Mouse (Mus musculus): ENCODE results near the gene Eln.

- TF ChIP-seq CTCF (IDR thresholded peaks at IDR 0.05; ENCODE audit: low read depth), result no peak
- no peak for TF ChIP-seq EP300 (optimal IDR thresholded peaks at IDR 0.05)
Observed at GRCm38 (mm10) chr5:134692704-134693103, 54.4 kb downstream of the Eln start.
